Mouse (Mus musculus) spleen, embryonic (tissue): Measurements from ENCODE around the gene Rangap1.

Experiments used
- CTCF ChIA-PET: fragments of 350-600 bp; sonication (Branson Sonifier 250); formaldehyde crosslinking; loops from one replicate; lab custom pipeline; 2022; lab: Charles Lee

The Rangap1 gene

DNA sequence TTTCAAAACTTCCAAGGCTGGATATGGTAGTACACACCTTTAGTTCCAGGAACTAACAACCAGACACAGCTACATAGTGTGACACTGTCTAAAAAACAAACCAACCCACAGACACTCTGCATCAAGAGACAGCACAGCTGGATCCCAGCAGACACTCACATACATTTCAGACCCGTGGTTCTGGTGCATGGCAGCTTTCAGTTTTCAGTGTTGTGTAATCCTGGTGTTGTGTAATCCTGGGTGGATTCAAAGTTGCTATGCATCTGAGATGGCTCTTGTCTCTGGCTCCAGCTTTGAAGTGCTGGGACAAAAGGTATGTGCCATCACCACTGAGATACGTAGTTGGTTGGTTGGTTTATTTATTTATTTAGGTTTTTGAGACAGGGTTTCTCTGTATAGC lies 46.8 kb downstream of the Rangap1 start:
- CTCF ChIA-PET, result interaction anchor here (0.7 kb wide), 1 partner anchor 44 kb away, joined by 11 read pairs; no protein-coding TSS in a partner anchor

DNA sequence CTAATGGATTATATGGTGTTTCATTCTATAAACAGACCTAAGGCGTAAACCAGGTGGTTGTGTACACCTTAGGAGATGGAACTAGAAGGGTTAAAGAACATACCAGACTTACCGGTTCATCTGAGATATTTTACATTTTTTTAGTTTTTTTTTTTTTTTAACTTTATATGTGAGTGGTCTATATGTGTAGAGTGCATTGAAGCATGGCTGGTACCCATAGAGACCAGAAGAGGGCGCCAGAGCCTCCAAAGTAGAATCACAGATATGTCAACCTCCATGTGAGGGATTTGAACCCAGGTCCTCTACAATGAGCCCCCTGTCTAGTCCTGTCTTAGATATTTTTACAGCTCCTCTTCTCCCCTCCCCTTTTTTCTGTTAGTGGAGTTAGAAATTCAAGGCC lies 47.5 kb downstream of the Rangap1 start:
- CTCF ChIA-PET, result no interaction called here

DNA sequence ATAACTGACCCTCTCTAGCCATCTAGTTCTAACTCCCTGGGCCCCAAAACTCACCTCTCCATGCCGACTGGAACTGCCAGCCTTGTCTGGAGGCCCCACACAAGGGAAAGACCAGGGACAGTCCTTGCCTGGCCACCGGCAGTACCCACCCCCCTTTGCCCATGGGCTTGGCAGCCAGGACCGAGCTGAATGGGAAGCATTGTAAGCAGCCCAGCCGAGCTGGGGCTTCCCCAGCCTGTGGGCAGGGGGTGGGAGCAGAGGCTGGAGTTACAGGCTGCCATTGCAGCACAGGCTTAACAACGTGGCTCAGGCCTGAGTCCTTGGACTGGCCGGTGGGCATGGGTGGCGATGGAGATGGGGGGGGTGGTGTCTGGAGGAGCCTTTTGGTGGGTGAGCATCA lies 48.2 kb downstream of the Rangap1 start, which contains the start of gene Chadl:
TSS of gene Chadl (minus strand) at position 113 of the 400 bp plus-strand sequence.
- CTCF ChIA-PET, result no interaction called here

DNA sequence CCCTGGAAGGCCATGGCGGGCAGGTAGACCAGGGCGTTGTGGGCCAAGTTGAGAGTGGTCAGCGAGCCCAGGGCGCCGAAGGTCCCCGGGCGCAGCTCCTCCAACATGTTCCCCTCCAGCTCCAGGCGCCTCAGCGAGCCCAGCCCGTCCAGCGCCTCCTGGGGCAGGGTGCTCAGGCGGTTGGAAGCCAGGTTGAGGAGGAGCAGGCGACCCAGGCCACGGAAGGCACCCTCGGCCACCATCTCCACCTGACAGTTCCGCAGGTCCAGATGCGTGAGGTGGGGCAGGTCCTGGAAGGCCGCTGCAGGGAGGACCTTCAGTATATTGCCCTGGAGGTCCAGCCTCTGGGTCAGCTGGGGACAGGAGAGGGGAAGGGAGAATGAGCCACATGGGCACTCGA lies 50.4 kb downstream of the Rangap1 start:
- CTCF ChIA-PET, result no interaction called here

DNA sequence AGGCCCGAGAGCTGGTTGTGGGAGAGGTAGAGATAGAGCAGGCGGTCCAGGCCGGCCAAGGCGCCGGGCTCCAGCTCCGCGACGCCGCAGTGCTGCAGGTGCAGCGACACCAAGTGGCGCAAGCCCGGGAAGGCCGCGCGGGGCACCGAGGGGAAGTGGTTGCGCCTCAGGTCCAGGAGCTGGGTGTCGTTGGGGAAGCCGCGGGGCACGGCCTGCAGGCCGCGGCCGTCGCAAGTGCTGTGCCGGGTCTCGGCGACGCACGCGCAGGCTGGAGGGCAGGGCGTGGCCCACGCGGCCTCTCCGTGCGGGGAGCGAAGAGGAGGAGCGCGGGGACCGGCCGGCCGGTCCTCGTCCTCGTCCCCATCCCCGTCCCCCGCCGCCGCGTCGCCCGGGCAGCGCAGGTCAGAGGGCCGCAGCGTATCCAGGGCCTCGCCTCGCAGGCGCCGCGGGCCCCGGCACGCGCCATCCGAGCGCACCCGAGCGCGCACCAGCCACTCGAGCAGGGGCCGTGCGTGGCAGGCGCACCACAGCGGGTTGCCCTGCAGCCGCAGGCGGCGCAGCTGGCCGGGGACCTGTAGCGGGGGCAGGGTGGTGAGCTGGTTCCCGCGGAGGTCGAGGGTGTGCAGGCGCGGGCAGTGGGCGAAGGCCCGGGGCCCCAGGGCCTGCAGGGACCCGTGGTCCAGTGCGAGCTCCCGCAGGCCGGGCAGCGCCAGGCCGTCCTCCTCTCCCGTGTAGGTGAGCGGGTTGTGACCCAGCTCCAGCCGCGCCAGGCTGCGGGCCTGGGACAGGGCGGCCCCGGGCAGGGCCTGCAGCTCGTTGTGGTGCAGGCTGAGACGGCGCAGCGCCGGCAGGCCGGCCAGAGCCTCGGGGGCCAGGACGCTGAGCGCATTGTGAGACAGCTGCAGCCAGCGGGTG lies 51.1 kb downstream of the Rangap1 start:
- CTCF ChIA-PET, result interaction anchor here (0.6 kb wide), 1 partner anchor 160 kb away, joined by 6 read pairs; no protein-coding TSS in a partner anchor

DNA sequence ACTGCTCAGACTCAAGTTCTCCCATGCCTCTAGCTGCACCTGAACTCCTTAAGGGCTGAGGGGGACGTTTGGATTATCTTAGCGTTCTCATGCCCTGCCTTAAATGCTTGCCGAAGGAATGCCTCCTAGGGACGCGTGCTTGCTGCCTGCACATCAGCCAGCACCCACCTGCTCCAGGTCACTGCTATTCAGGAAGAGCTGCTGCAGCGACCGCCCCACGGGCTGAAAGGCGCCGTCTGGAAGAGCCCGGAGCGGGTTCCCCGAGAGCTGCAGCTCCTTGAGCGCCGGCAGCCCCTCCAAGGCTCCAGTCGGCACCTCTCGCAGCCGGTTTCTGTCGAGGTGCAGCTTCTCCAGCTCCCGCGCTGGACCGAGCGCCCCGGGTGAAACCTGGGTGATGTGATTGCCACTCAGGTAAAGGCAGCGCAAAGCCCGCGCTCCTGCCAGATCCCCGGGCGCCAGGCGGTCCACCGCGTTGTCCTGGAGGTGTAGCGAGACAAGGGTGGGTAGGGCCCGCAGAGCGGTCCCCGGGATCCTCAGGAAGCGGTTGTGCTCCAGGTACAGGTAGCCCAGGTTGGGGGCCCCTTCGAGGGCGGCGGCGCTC lies 51.9 kb downstream of the Rangap1 start:
- CTCF ChIA-PET, result interaction anchor here (0.6 kb wide), 1 partner anchor 159 kb away, joined by 6 read pairs; no protein-coding TSS in a partner anchor

DNA sequence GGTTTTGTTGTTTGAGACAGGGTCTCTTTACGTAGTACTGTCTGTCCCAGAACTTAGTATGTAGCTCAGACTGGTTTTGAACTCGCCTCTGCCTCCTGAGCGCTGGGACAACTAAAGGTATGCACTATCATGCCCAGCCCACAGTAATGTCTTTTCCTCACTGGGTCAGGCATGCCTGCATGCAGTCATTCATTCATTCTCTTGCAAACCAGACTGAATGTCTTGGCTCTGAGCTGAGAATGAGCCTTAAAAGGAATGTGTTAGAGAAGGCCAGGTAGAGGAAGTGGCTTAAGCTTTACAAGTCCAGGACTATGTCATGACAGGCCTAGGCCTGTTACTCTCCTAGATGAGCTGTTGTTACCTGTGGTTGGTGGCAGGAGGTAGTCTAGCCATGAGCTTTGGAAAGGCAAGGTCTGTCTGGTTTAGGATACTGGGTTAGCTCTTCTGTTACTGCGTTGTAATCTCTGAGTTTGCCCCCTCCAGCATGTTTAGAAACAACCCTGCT lies 65.0 kb downstream of the Rangap1 start:
- CTCF ChIA-PET, result no interaction called here

DNA sequence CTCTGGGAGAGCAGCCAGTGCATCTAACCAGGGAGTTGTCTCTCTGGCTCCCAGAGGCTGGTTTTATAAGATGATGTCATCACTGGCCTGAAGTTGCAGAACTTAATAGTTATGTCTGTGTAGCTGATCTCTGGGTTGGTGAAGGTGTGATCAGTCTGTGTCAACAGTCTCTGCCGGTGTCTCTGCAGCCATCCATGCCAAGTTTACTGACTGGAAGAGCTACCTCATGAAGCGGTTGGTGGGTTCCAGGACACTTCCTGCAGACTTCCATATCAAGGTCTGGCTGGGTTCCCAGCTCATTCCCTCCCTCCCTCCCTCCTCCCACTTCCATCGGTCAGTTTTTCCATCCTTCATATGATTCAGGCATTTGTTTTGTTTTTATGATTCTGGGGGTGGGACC lies 68.7 kb downstream of the Rangap1 start:
- CTCF ChIA-PET, result interaction anchor here (0.6 kb wide), 1 partner anchor 249 kb away, joined by 3 read pairs; no protein-coding TSS in a partner anchor

DNA sequence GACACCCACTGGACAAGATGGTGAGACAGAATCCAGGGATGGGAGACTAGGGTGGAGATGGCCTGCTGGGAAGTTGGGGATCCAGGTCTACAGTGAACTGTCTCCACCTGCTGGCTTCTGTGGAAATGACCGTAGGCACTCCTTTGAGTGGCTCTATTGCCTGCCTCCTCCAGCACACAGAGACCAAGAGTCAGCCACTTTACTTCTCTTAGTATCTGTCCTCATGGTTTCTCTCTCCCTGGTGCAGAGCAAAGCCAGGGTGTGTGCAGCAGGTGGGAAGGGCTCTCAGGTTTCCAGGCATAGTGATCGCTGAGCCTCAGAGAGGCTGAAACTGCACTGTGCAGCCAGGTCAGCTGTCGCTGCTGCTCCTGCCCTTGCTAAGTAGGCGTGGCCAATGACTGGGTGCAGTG lies 75.1 kb downstream of the Rangap1 start:
- CTCF ChIA-PET, result interaction anchor here (0.6 kb wide), 1 partner anchor 696 kb away, joined by 9 read pairs; no protein-coding TSS in a partner anchor

DNA sequence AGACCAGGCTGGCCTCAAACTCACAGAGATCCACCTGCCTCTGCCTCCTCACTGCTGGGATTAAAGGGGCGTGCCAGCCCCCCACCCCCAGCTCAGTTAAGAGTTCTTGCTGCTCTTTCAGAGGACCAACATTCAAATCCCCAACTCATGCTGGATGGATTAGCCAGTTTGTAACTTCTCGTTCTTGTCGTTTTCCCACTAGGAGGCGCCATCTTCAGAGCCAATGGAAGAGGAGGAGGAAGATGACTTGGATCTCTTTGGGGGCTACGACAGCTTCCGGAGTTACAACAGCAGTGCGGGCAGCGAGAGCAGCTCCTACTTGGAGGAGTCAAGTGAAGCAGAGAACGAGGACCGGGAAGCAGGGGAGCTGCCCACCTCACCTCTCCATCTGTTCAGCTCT lies 78.4 kb downstream of the Rangap1 start:
- CTCF ChIA-PET, result no interaction called here

DNA sequence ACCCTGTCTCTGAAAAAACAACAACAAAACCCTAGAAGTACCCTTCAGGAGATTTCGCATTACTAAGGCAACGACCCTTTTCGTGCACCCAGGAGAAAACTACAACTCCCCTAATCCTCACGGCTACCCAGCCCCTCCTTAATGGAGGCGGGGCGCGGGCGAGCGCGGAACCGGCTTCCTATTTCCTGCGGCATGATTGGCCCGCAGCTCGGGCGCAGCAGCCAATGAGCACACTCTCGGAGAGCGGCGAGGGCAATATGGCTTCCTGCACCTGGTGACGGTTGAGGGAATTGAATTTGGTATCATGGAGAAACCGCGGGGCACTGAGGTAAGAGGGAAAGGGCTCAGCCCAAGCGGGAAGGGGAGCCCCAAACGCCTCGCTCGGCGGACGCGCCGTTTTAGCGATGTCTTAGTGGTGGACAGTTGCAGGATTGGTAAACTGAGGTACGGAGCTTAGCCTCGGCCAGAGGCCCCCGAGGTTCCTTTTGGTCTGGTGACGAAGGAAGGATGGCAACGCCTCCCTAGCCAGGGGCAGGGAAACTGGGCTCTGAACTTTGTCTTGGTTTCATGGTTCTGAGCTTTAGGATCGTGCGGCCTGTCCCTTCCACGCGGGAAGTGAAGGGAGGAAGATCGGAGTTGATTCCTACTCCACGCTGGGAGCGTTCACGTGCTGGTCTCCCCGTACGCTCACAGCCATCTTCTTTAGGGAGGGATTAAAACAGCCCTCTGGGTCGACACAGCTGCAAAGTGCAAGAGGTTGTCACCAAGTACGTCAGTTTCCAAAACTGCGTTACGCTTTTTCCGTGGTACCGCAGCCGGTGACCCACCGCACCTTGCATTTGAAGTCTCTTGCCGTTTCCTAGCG lies 81.4 kb downstream of the Rangap1 start, which contains the start of gene L3mbtl2:
TSS of gene L3mbtl2 (plus strand) at position 193 of the 865 bp plus-strand sequence.
- CTCF ChIA-PET, result interaction anchor here (0.6 kb wide), 2 partner anchors 48 to 425 kb away, joined by 3 to 19 read pairs; no protein-coding TSS in a partner anchor

DNA sequence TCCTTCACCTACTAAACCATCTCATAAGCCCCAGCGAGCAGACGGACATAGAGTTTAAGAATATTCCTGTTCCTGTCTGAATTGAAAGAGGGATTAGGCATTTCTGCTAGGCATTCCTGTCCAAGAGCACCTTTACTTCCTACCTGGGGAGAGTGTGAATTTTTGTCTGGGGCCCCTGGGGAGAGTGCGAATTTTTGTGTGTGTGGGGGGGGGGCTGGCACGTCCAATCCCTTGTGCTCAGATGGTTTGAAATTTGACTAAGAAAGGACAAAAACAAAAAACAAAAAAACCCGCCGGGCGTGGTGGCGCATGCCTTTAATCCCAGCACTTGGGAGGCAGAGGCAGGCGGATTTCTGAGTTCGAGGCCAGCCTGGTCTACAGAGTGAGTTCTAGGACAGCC lies 82.0 kb downstream of the Rangap1 start:
- CTCF ChIA-PET, result interaction anchor here (0.6 kb wide), 1 partner anchor 48 kb away, joined by 3 read pairs; no protein-coding TSS in a partner anchor

DNA sequence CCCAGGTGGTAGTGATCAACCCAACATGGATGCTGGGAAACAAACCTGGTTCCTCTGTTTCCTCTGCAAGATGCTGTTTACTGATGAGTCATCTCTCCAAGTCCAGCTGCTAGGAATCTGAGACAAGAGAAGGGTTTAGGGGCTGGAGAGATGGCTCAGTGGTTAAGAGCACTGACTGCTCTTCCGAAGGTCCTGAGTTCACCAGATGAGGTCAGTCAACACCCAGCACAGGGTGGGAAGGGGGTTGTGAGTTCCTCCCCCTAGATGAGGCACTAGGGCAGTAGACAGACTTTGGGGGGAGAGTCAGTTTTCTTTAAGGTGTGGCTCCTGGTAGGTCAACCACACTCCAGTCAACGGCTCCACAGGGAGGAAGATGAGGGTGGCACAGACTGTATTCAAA lies 83.6 kb downstream of the Rangap1 start:
- CTCF ChIA-PET, result no interaction called here
